Mouse (Mus musculus) embryonic facial prominence, embryonic 11.5 days (tissue): Measurements from ENCODE around the gene Pcnt. TPM values are rescaled to one million over a fixed set of nuclear protein-coding genes. Genes with fewer than 3 reads are reported as not detected.

Experiments
- polyA plus RNA-seq: library from polyadenylated mRNA; unstranded; fragments of >200 nt; fragmentation: Nextera tagmentation; extraction: Ambion mirVana; gene quantifications from 2 replicates; pipeline ENCODE4 v1.2.1, GENCODE M21; 2014

The Pcnt gene
- polyA plus RNA-seq, 1 experiment from 2014 or later = 14.3 TPM

Other genes starting within 250 kb of the Pcnt start
- 65.3 and 77.9 TPM in 2 replicates for gene Prmt2, start 204.9 kb downstream of the Pcnt start, polyA plus RNA-seq
- 0.14 and 0.32 TPM in 2 replicates for gene S100b, start 188.9 kb downstream of the Pcnt start, polyA plus RNA-seq
- gene Dip2a, start 97.5 kb downstream of the Pcnt start, polyA plus RNA-seq = 3.9 and 4.3 TPM in 2 replicates
- gene AC141477.1, start 2.3 kb downstream of the Pcnt start, polyA plus RNA-seq = not detected in 2 replicates
- gene 2610028H24Rik, start 6.3 kb upstream of the Pcnt start, polyA plus RNA-seq = not detected in 2 replicates
- gene Mcm3ap, start 26.1 kb upstream of the Pcnt start, polyA plus RNA-seq = 64.8 and 76.4 TPM in 2 replicates
- 5.8 and 6.2 TPM in 2 replicates for gene Ybey, start 26.3 kb upstream of the Pcnt start, polyA plus RNA-seq
- gene Lss, start 88.8 kb upstream of the Pcnt start, polyA plus RNA-seq = 26.9 and 36.2 TPM in 2 replicates
- gene Spatc1l, start 119.5 kb upstream of the Pcnt start, polyA plus RNA-seq = not detected in 2 replicates
- not detected in 2 replicates for gene Ftcd, start 132.9 kb upstream of the Pcnt start, polyA plus RNA-seq
- gene Col6a2, start 180.8 kb upstream of the Pcnt start, polyA plus RNA-seq = 14.0 and 15.6 TPM in 2 replicates